In the genomic region with DNA sequence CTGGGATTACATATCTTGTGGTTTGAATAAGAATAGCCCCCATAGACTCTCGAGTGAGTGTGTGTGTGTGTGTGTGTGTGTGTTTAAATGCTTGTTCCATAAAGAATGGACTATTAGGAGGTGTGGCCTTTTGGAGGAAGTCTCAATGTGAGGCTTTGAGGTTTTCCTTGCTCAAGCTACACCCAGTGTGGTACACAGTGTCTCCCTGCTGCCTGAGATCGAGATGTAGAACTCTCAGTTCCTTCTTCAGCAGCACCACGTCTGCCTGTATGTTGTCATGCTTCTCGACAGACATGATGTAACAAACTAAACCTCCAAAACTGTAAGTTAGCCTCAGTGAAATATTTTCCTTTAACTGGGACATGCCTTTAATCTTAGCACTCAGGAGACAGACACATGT, we compare ENCODE assay signal across 14 mouse cellular contexts. TPM values are rescaled to one million over a fixed set of nuclear protein-coding genes. Genes with fewer than 3 reads are reported as not detected.
A peak's percentile ranks its signal among the peaks of the same experiment; 100 is the strongest.
DNase-seq lines count a peak whose midpoint lies in the region; ATAC-seq lines count a peak whose summit lies in the region.
"Had no signal": no experiment of that assay in that cellular context is flagged by ENCODE, and none has a peak within 500 bp of the region (broad histone marks: within the 10 kb centered on the region; RNA-seq: fewer than 3 reads in every experiment).

No protein-coding gene starts in this region.

- H3K9ac ChIP-seq in liver, embryonic 15.5 days, result no peak overlapping the region
- no peak overlapping the region for H3K9ac ChIP-seq in liver, embryonic 12.5 days
- no peak overlapping the region for H3K9ac ChIP-seq in midbrain, embryonic 15.5 days
- H3K9ac ChIP-seq: embryonic facial prominence, embryonic 15.5 days; heart, embryonic 12.5 days; liver, embryonic 13.5 days; midbrain, embryonic 12.5 days had no signal

- H3K9me3 ChIP-seq in liver, embryonic 15.5 days (replicated peaks), result no peaks in the 10 kb centered on the region
- no peaks in the 10 kb centered on the region for H3K9me3 ChIP-seq in liver, embryonic 12.5 days (replicated peaks)
- H3K9me3 ChIP-seq in midbrain, embryonic 15.5 days, result no peaks in the 10 kb centered on the region
- H3K9me3 ChIP-seq: embryonic facial prominence, embryonic 15.5 days; heart, embryonic 12.5 days; liver, embryonic 13.5 days; midbrain, embryonic 12.5 days had no signal

- H3K4me2 ChIP-seq in liver, embryonic 15.5 days, result no peak overlapping the region
- H3K4me2 ChIP-seq in liver, embryonic 12.5 days, result no peak overlapping the region
- H3K4me2 ChIP-seq in midbrain, embryonic 15.5 days, result no peak overlapping the region
- H3K4me2 ChIP-seq: embryonic facial prominence, embryonic 15.5 days; heart, embryonic 12.5 days; liver, embryonic 13.5 days; midbrain, embryonic 12.5 days had no signal

- peak; percentile 36 to 53 for DNase-seq in B cell, adult 2 months
- no peak for DNase-seq in T-cell, adult 2 months (ENCODE audit: low spot score)
- DNase-seq: adrenal gland, adult 2 months; cerebellum, adult 11 months; liver, embryonic 13.5 days had no signal

- no peak for ATAC-seq in liver, embryonic 15.5 days (ENCODE audit: insufficient read depth)
- no peak for ATAC-seq in liver, embryonic 12.5 days
- ATAC-seq in monocyte, adult 5-6 weeks (replicated peaks; ENCODE audit: insufficient number of reproducible peaks, low FRiP score, low TSS enrichment, poor library complexity, severe bottlenecking), result peak; percentile 74
- ATAC-seq in midbrain, embryonic 15.5 days (replicated peaks), result no peak
- ATAC-seq: forebrain, embryonic 14.5 days had no signal

- H3K27ac ChIP-seq in liver, embryonic 15.5 days (replicated peaks), result 0 out of 2 replicates have a peak overlapping the region, but pooled peaks have one; percentile 39
- no peak overlapping the region for H3K27ac ChIP-seq in liver, embryonic 12.5 days
- 0 out of 2 replicates have a peak overlapping the region, but pooled peaks have one; percentile 50 for H3K27ac ChIP-seq in brown adipose tissue, adult 24 weeks (replicated peaks; ENCODE audit: low read depth, low read length)
- H3K27ac ChIP-seq in midbrain, embryonic 15.5 days, result no peak overlapping the region
- H3K27ac ChIP-seq: embryonic facial prominence, embryonic 15.5 days; liver, embryonic 13.5 days; midbrain, embryonic 12.5 days had no signal

- no peaks in the 10 kb centered on the region for H3K36me3 ChIP-seq in liver, embryonic 15.5 days (replicated peaks)
- H3K36me3 ChIP-seq in liver, embryonic 12.5 days, result peaks cover 15% of the 10 kb centered on the region
- H3K36me3 ChIP-seq in midbrain, embryonic 15.5 days (replicated peaks), result peaks cover 13% of the 10 kb centered on the region; the same call in 1 of the 2 replicates

- 0 out of 2 replicates have a peak, but pooled peaks cover 10% of the 10 kb centered on the region for H3K27me3 ChIP-seq in liver, embryonic 15.5 days
- H3K27me3 ChIP-seq in liver, embryonic 12.5 days (replicated peaks), result no peaks in the 10 kb centered on the region
- H3K27me3 ChIP-seq in midbrain, embryonic 15.5 days (replicated peaks), result no peaks in the 10 kb centered on the region
- H3K27me3 ChIP-seq: embryonic facial prominence, embryonic 15.5 days; heart, embryonic 12.5 days; liver, embryonic 13.5 days; midbrain, embryonic 12.5 days had no signal

- WGBS in liver, embryonic 15.5 days (ENCODE audit: insufficient replicate concordance), result 22% methylated on average over 4 of the region's 4 CpGs
- 27% methylated on average over 4 of the region's 4 CpGs for WGBS in liver, embryonic 12.5 days (ENCODE audit: insufficient replicate concordance)
- WGBS in midbrain, embryonic 15.5 days, result 84% methylated on average over 4 of the region's 4 CpGs

- H3K4me1 ChIP-seq in liver, embryonic 15.5 days (replicated peaks), result peaks cover 22% of the 10 kb centered on the region
- H3K4me1 ChIP-seq in liver, embryonic 12.5 days, result peaks cover 24% of the 10 kb centered on the region
- peaks cover 9% of the 10 kb centered on the region for H3K4me1 ChIP-seq in brown adipose tissue, adult 24 weeks (ENCODE audit: control insufficient read depth, insufficient read depth, insufficient read length, low read length)
- peaks cover 22% of the 10 kb centered on the region for H3K4me1 ChIP-seq in midbrain, embryonic 15.5 days

- H3K4me3 ChIP-seq in liver, embryonic 15.5 days (replicated peaks), result no peak overlapping the region
- H3K4me3 ChIP-seq in liver, embryonic 12.5 days, result no peak overlapping the region
- no peak overlapping the region for H3K4me3 ChIP-seq in brown adipose tissue, adult 24 weeks (ENCODE audit: insufficient read depth, low read depth, low read length)
- H3K4me3 ChIP-seq in midbrain, embryonic 15.5 days, result no peak overlapping the region
- H3K4me3 ChIP-seq: embryonic facial prominence, embryonic 15.5 days; heart, embryonic 12.5 days; liver, embryonic 13.5 days; midbrain, embryonic 12.5 days had no signal

RNA-seq across cellular contexts. Expression of gene Ubp1, which starts 2.1 kb away (rescaled TPM):
- 49.8 and 51.8 TPM in 2 replicates for polyA plus RNA-seq in liver, embryonic 15.5 days (2015; fragmentation: Nextera tagmentation; extraction: Ambion mirVana)
- polyA plus RNA-seq in liver, embryonic 12.5 days (2016; fragmentation: Nextera tagmentation; extraction: Ambion mirVana), result 59.8 and 64.6 TPM in 2 replicates
- 23.6 and 27.8 TPM in 2 replicates for polyA plus RNA-seq in brown adipose tissue, adult 24 weeks (2012; ENCODE audit: insufficient read depth, insufficient read length, missing spikeins)
- total RNA-seq in monocyte, adult 5-6 weeks (2017), result 99.1 to 134 TPM (median 122 TPM) in 3 replicates
- 33.1 and 34.2 TPM in 2 replicates for polyA plus RNA-seq in midbrain, embryonic 15.5 days (2015; fragmentation: Nextera tagmentation; extraction: Ambion mirVana)

Comparison
In these comparisons a context has a peak if more than half of its experiments do, and no peak if none do; other contexts are left out.
1. H3K27ac ChIP-seq: peak in liver, embryonic 15.5 days (single experiment) and brown adipose tissue, adult 24 weeks (single experiment); none in liver, embryonic 12.5 days (single experiment) and midbrain, embryonic 15.5 days (single experiment).